Mouse (Mus musculus): Measurements from ENCODE around the gene Nebl. TPM values are rescaled to one million over a fixed set of nuclear protein-coding genes. Genes with fewer than 3 reads are reported as not detected.

Nebl gene
- polyA plus RNA-seq, 1 experiment from 2014 or later, result 41.0 TPM

DNA sequence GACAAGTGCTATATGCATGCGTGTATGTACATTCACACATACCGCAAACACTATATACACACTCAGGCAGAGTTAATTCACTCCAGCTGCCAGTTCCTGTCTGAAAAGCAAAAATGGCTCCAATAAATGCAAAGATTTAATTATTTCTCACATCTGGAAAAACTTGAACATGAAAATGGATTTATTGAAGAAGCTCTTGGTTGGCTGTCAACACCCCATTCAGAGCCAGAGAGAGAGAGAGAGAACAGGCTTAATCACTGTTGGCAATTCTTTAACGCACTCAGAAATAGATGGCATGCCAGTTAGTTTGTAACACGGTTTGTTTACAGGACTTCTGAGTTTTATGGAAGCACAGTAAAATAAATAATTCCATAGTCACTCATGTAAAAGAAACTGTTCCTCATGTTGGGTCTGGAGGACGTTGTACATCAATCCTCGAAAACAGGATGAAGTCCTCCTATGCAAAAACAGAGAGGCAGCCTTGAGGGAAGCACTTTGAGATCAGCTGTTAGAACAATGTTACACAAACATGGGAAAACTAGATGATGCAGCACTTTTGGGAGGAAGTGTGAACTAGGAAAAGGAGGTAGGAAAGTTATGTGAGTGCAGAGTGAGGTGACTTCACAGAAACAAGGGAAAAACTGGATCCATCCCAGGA is 265.6 kb downstream of the Nebl start:
- Histone ChIP-seq H3K9ac (replicated peaks; ENCODE audit: low read depth) (no peak overlapping the region), H3K9me3 (ENCODE audit: low read length) (no peaks in the 10 kb centered on the region), H3K36me3 (ENCODE audit: insufficient read depth, low read length) (no peaks in the 10 kb centered on the region), H3K4me2 (replicated peaks; ENCODE audit: low read depth, low read length) (no peak overlapping the region), H3K4me3 (ENCODE audit: low read depth, low read length) (no peak overlapping the region), H3K27ac (ENCODE audit: low read length) (no peak overlapping the region), H3K4me1 (ENCODE audit: insufficient read depth, low read depth, low read length) (no peaks in the 10 kb centered on the region), H3K27me3 (replicated peaks; ENCODE audit: insufficient read depth, low read length) (no peaks in the 10 kb centered on the region)
- ATAC-seq, result no peak
- no peak for DNase-seq (ENCODE audit: low spot score)
- WGBS, result 47% methylated on average over 6 of the region's 6 CpGs
- TF ChIP-seq EP300 (IDR thresholded peaks at IDR 0.05) (no peak), CTCF (IDR thresholded peaks at IDR 0.05) (no peak)

GRCm38 (mm10) chr2:17460434-17460833 is 270.8 kb downstream of the Nebl start:
- WGBS, result 59% methylated on average over 2 of the region's 2 CpGs
- DNase-seq (ENCODE audit: low spot score) (no peak), ATAC-seq (no peak)
- Histone ChIP-seq H3K4me1 (ENCODE audit: insufficient read depth, low read depth, low read length) (no peaks in the 10 kb centered on the region), H3K4me2 (replicated peaks; ENCODE audit: low read depth, low read length) (no peak overlapping the region), H3K36me3 (ENCODE audit: insufficient read depth, low read length) (no peaks in the 10 kb centered on the region), H3K9ac (replicated peaks; ENCODE audit: low read depth) (no peak overlapping the region), H3K9me3 (ENCODE audit: low read length) (no peaks in the 10 kb centered on the region), H3K4me3 (ENCODE audit: low read depth, low read length) (no peak overlapping the region), H3K27ac (ENCODE audit: low read length) (no peak overlapping the region), H3K27me3 (replicated peaks; ENCODE audit: insufficient read depth, low read length) (no peaks in the 10 kb centered on the region)
- TF ChIP-seq EP300 (IDR thresholded peaks at IDR 0.05) (no peak), CTCF (IDR thresholded peaks at IDR 0.05) (no peak)

DNA sequence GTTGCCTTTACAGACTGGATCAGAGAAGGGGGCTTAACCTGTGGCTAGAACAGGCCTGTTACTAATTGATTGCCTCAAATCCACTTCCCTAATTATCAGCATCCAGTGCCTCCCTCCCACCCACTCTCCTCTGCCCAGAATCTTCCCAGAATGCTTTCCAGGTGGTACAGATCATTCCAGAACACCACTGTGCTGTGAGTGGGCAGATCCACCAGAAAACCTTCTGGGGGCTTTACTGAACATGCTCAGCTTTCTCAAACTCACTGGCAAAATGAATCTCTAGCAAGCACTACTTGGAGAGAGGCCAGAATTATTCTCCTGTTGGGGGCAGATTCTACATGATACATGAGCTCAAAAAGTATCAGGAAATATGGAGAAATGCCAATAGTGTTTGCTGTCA is 277.6 kb downstream of the Nebl start:
- Histone ChIP-seq H3K27ac (ENCODE audit: low read length) (no peak overlapping the region), H3K4me3 (ENCODE audit: low read depth, low read length) (no peak overlapping the region), H3K9ac (replicated peaks; ENCODE audit: low read depth) (no peak overlapping the region), H3K4me1 (ENCODE audit: insufficient read depth, low read depth, low read length) (no peaks in the 10 kb centered on the region), H3K9me3 (ENCODE audit: low read length) (no peaks in the 10 kb centered on the region), H3K27me3 (replicated peaks; ENCODE audit: insufficient read depth, low read length) (no peaks in the 10 kb centered on the region), H3K36me3 (ENCODE audit: insufficient read depth, low read length) (no peaks in the 10 kb centered on the region), H3K4me2 (replicated peaks; ENCODE audit: low read depth, low read length) (no peak overlapping the region)
- no peak for ATAC-seq
- DNase-seq (ENCODE audit: low spot score), result no peak
- TF ChIP-seq CTCF (IDR thresholded peaks at IDR 0.05), result no peak
- no peak for TF ChIP-seq EP300 (IDR thresholded peaks at IDR 0.05)

DNA sequence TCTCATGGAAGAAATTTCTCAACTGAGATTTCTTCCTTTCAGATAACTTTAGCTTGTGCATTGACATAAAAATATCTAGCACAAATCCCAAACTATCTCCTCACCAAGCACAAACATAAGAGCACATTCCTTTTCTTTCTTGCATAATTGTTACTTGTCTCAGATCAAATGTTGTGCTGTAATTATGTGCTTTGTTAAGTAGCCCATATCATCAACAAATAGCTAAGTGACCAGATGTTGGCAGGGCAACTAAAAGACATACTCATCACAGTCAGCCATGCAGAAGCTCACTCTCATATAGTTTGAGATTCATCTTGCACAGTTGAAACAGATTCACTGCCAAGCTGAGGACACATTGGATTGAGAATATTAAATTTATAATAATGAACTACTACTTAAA is 282.9 kb downstream of the Nebl start:
- DNase-seq (ENCODE audit: low spot score), result peak; percentile 79
- H3K27ac ChIP-seq (ENCODE audit: low read length), result no peak overlapping the region
- TF ChIP-seq CTCF (IDR thresholded peaks at IDR 0.05), result no peak
- no peak for TF ChIP-seq EP300 (IDR thresholded peaks at IDR 0.05)
- no peaks in the 10 kb centered on the region for H3K4me1 ChIP-seq (ENCODE audit: insufficient read depth, low read depth, low read length)
- no peak overlapping the region for H3K9ac ChIP-seq (replicated peaks; ENCODE audit: low read depth)
- H3K36me3 ChIP-seq (ENCODE audit: insufficient read depth, low read length), result no peaks in the 10 kb centered on the region
- no peaks in the 10 kb centered on the region for H3K27me3 ChIP-seq (replicated peaks; ENCODE audit: insufficient read depth, low read length)
- no peaks in the 10 kb centered on the region for H3K9me3 ChIP-seq (ENCODE audit: low read length)
- peak; percentile 79 for ATAC-seq
- H3K4me3 ChIP-seq (ENCODE audit: low read depth, low read length), result no peak overlapping the region
- no peak overlapping the region for H3K4me2 ChIP-seq (replicated peaks; ENCODE audit: low read depth, low read length)

DNA sequence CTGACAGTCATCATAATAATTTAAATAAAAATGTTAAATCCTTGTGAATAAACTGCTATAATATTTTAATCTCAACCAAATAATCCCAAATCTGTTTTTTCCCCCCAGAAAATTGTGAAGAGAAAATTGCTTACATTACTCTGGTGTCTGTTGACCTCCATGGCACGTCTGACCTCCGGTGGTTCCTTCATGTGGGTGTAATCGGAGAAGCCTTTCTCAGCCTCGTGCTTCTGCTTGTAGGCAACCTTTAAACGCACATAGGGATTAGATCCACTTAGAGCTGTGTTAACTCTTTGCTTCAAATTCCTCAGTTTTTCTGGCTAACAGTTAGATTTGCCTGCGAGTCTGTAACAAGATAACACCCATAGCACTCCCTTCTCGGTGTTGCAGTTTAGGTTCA is 287.7 kb downstream of the Nebl start:
- no peak for ATAC-seq
- no peaks in the 10 kb centered on the region for H3K27me3 ChIP-seq (replicated peaks; ENCODE audit: insufficient read depth, low read length)
- TF ChIP-seq EP300 (IDR thresholded peaks at IDR 0.05) (no peak), CTCF (IDR thresholded peaks at IDR 0.05) (no peak)
- H3K4me1 ChIP-seq (ENCODE audit: insufficient read depth, low read depth, low read length), result no peaks in the 10 kb centered on the region
- H3K9me3 ChIP-seq (ENCODE audit: low read length), result no peaks in the 10 kb centered on the region
- no peak overlapping the region for H3K27ac ChIP-seq (ENCODE audit: low read length)
- 33% methylated on average over 7 of the region's 7 CpGs for WGBS
- H3K4me3 ChIP-seq (ENCODE audit: low read depth, low read length), result no peak overlapping the region
- no peak for DNase-seq (ENCODE audit: low spot score)
- no peaks in the 10 kb centered on the region for H3K36me3 ChIP-seq (ENCODE audit: insufficient read depth, low read length)
- no peak overlapping the region for H3K9ac ChIP-seq (replicated peaks; ENCODE audit: low read depth)
- no peak overlapping the region for H3K4me2 ChIP-seq (replicated peaks; ENCODE audit: low read depth, low read length)

- H3K27me3 ChIP-seq (replicated peaks; ENCODE audit: insufficient read depth, low read length), result no peaks in the 10 kb centered on the region
- no peaks in the 10 kb centered on the region for H3K4me1 ChIP-seq (ENCODE audit: insufficient read depth, low read depth, low read length)
- H3K27ac ChIP-seq (ENCODE audit: low read length), result no peak overlapping the region
- H3K4me3 ChIP-seq (ENCODE audit: low read depth, low read length), result no peak overlapping the region
- no peaks in the 10 kb centered on the region for H3K36me3 ChIP-seq (ENCODE audit: insufficient read depth, low read length)
- ATAC-seq (no peak), DNase-seq (ENCODE audit: low spot score) (no peak)
- H3K9ac ChIP-seq (replicated peaks; ENCODE audit: low read depth), result no peak overlapping the region
- no peaks in the 10 kb centered on the region for H3K9me3 ChIP-seq (ENCODE audit: low read length)
- WGBS, result 90% methylated on average over 1 of the region's 1 CpGs
- TF ChIP-seq EP300 (IDR thresholded peaks at IDR 0.05) (no peak), CTCF (IDR thresholded peaks at IDR 0.05) (no peak)
- H3K4me2 ChIP-seq (replicated peaks; ENCODE audit: low read depth, low read length), result no peak overlapping the region
Observed at GRCm38 (mm10) chr2:17438317-17438716, 292.9 kb downstream of the Nebl start.

Data from lung, postnatal 0 days (tissue).